Mouse (Mus musculus) lung, postnatal 0 days (tissue): ENCODE measurements at regions not wholly inside any gene's neighbourhood (a gene's known extent, or its start where the extent isn't known, plus 50 kb on each side); places are given as distances from the start of the nearest gene placed in this dataset.

ENCODE experiments used
- CTCF ChIP-seq: IDR thresholded peaks from 2 replicates; pipeline ENCODE4 v1.5.1; 2016; ENCODE audit warnings: antibody characterized with exemption, mild to moderate bottlenecking
- EP300 ChIP-seq: IDR thresholded peaks from 2 replicates; pipeline ENCODE4 v1.6.1; 2016; ENCODE audit warnings: antibody characterized with exemption, mild to moderate bottlenecking, control low read depth

DNA sequence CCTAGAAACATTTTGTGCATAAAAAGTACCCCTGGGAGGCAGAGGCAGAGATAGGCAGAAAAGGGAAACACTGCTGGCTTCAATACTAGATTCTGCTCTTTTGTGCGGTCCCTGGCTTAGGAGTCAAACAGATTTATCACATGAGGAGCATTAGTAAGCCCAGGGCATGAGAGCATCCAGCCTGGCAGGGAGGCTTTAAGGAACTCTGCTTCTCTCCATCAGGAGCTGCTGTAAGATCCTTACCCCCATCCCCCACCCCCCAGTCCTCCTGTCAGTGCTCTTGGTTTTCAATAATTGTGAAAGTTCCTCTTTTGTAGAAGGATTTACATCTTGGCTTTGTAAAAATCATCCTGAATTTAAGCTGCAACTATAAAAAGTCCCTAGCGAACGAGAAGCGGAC, 97.2 kb upstream of the Prdm1 start:
- no peak for TF ChIP-seq EP300
- TF ChIP-seq CTCF: no peak
